Mouse (Mus musculus) inflammation-experienced regulatory T-cells (primary cell): ENCODE measurements around the gene Hmbs. TPM values are rescaled to one million over a fixed set of nuclear protein-coding genes. Genes with fewer than 3 reads are reported as not detected.

Experiments
- polyA plus RNA-seq, 2 experiments: library from polyadenylated mRNA; unstranded; fragments of 100-300 nt; shearing (Covaris generic); gene quantifications; one replicate each; pipeline ENCODE4 v1.2.1; 2017

Gene Hmbs
- 10 to 100 TPM; 30.2 to 35.7 TPM for polyA plus RNA-seq

GRCm38 (mm10) chr9:44343781-44344421 lies at the start of gene Hmbs:
Gene Hmbs (minus strand): TSS chr9:44344228.

GRCm38 (mm10) chr9:44379054-44379834 lies 35.2 kb upstream of the Hmbs start, which contains the start of gene Hyou1:
Gene Hyou1 (plus strand): TSS chr9:44379490.

DNA sequence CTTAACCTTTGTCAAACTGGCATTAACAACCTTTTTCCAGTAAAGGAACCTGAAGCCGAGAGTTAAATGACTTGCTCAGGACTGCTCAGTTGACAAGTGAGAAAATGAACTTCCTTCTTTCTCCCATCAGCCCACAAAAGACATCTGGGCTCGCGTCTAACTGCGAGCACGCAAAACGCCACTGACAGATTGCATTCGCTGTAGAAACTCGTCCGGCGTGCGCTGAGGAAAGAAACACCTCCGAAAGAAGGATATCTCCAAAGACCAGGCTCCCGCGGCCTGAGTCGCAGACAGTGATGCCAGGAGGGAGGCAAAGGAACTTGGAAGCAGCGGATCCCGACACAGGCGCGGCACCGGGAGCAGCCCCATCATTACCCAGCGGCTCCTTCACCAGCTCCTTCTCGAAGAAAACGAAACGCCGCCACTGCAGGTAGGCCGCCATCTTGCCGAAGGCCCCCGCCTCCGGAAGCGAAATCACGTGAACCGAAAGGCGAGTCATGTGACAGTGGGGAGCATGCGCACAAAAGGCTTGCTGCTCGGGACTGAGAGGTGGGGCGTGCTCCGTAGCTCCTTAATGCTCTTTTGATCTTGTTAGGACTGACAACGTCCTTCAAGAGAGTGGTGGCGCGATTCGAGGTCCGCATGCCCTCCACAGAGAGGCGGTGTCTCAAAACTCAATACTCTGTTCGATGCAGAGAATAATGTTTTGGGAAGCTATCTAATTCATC lies 17.3 kb upstream of the Hmbs start, which contains the start of gene Vps11:
TSS of gene Vps11 (minus strand) at position 481 of the 728 bp plus-strand sequence.

DNA sequence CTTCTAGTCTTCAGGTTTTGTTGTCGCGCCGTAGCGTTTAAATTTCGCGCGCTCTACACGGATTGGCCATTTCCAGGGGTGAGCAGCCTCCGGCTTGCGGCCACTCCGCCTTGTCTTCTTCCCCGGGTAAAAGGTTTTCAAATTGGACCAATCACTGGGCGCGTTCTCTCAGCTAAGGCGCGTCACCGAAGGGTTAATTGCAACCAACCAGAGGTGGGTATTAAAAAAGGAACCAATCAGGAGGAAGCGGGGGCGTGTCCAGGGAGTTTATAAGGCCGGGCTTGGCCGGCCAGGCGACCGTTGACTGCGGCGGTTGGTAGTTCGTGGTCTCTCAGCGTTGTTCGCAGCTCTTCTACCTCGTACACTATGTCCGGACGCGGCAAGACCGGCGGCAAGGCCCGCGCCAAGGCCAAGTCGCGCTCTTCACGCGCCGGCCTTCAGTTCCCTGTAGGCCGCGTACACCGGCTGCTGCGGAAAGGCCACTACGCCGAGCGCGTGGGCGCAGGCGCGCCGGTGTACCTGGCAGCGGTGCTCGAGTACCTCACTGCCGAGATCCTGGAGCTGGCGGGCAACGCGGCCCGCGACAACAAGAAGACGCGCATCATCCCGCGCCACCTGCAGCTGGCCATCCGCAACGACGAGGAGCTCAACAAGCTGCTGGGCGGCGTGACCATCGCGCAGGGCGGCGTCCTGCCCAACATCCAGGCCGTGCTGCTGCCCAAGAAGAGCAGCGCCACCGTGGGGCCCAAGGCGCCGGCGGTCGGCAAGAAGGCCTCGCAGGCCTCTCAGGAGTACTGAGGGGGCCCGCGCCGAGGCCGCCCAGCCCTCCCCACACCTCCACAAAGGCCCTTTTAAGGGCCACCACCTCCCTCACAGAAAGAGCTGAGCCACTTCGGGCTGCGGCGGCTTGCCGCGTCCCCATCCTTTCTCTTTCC lies 9.4 kb downstream of the Hmbs start, which contains the start of gene H2afx:
TSS of gene H2afx (plus strand) at position 299 of the 935 bp plus-strand sequence.

DNA sequence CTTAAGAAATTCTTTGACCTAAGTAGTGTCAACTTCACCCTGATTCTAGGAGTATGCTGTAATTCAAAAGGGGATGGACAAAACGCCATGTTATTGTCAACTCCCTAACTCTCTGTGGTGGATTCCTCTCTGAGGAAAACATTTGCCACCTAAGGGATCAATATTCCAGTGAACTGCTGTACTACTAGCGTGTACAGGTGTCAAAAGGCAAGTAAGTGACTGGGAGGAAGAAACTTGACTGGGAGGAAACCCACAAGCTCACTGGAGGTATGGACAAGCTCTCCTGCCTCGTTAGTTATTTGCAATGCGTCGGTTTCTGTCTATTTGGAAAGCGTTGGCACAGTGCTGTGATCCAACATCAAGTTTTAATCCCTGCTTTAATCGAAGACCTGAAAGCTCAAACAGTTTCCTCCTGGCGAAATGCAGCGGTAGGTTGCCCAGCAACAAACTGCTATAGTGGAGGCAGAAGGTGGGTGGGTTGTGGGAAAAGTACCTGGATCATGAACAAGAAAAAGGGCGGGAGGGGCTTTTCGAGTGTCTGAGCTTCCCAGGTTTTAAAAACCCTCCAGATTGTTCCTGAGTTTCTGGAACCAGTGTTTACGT lies 18.2 kb downstream of the Hmbs start, which contains the start of gene Dpagt1:
TSS of gene Dpagt1 (plus strand) at position 252 of the 603 bp plus-strand sequence.

DNA sequence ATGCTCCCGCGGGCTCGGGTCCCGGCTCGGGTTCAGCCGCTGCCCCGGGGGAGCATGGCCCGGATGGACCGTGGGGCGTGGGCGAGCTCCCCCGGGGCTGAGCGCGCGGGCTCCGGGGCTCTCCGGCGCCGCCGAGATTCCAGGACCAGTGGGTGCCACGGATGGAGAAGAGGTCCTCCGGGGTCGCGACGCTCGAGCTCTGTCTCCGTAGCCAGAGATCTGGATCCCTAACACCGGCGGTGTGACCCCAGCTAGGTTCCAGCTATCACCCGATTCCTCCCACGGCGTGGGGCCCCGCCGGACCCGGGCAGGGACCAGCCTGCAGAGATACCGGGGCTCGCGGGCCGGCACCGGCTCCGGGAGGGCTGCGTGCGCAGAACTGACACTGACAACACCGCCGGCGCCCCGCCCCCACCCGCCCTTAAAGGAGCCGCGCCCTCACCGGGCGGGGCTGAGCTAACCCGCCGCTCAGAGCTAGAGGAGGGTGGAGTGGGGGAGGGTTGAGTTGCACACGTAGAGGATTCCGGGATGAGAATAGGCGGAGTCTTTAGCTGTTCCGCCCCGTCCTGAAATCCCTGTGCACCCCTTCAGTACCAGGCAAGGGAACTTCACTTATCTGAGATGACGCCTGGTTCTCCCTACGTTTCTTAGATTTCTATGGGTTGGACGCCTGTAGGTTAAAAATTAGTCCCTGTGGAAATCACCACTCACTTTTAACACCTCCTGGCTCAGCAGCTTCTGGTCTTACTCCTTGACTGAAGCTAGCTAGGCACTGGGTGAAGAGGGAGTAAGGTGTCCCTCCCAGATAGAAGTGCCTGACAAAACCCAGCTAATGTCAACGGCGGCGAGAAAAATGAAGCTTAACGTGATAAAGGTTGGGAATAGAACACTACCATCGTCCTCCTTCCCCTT lies 23.9 kb downstream of the Hmbs start, which contains the start of gene C2cd2l:
TSS of gene C2cd2l (minus strand) at position 399 of the 912 bp plus-strand sequence.

GRCm38 (mm10) chr9:44305466-44306079 lies 38.5 kb downstream of the Hmbs start, which contains the start of gene Hinfp:
Gene Hinfp (minus strand): TSS chr9:44305671.

GRCm38 (mm10) chr9:44288076-44288958 lies 55.7 kb downstream of the Hmbs start, which contains the start of gene Abcg4:
Gene Abcg4 (minus strand): TSS chr9:44288615.

Other genes with a start within 250 kb of the Hmbs start
- gene Mfrp, start 242.5 kb downstream of the Hmbs start, polyA plus RNA-seq, result under 1 TPM in 1 of 2 experiments, not detected in 1; 0.86 TPM
- gene C1qtnf5, start 237.0 kb downstream of the Hmbs start, polyA plus RNA-seq, result not detected
- gene Gm49380, start 230.7 kb downstream of the Hmbs start, polyA plus RNA-seq, result under 1 TPM in 1 of 2 experiments, not detected in 1; 0.12 TPM
- gene Rnf26, start 230.7 kb downstream of the Hmbs start, polyA plus RNA-seq, result 10 to 100 TPM; 24.5 to 37.9 TPM
- gene Mcam, start 209.8 kb downstream of the Hmbs start, polyA plus RNA-seq, result under 1 TPM in 1 of 2 experiments, not detected in 1; 0.75 TPM
- gene Cbl, start 110.2 kb downstream of the Hmbs start, polyA plus RNA-seq, result 10 to 100 TPM; 26.8 to 44.8 TPM
- not detected for gene Ccdc153, start 103.6 kb downstream of the Hmbs start, polyA plus RNA-seq
- under 1 TPM in 1 of 2 experiments, not detected in 1; 0.52 TPM for gene Pdzd3, start 92.8 kb downstream of the Hmbs start, polyA plus RNA-seq
- gene Nlrx1, start 75.6 kb downstream of the Hmbs start, polyA plus RNA-seq, result 10 to 100 TPM; 11.3 to 16.4 TPM
- 1 to 10 TPM in 1 of 2 experiments, not detected in 1; 1.8 TPM for gene Abcg4, start 55.6 kb downstream of the Hmbs start, polyA plus RNA-seq
- gene Hinfp, start 38.6 kb downstream of the Hmbs start, polyA plus RNA-seq, result 10 to 100 TPM; 23.9 to 26.8 TPM
- gene C2cd2l, start 23.9 kb downstream of the Hmbs start, polyA plus RNA-seq, result 10 to 100 TPM; 14.2 to 23.6 TPM
- 10 to 100 TPM; 22.6 to 23.7 TPM for gene Dpagt1, start 18.2 kb downstream of the Hmbs start, polyA plus RNA-seq
- 10 to 100 TPM; 65.6 to 69.5 TPM for gene H2afx, start 9.5 kb downstream of the Hmbs start, polyA plus RNA-seq
- gene Vps11, start 17.4 kb upstream of the Hmbs start, polyA plus RNA-seq, result 10 to 100 TPM; 58.3 to 75.2 TPM
- gene Hyou1, start 35.3 kb upstream of the Hmbs start, polyA plus RNA-seq, result 10 to 100 TPM; 14.3 to 22.9 TPM
- 10 to 100 TPM; 25.8 to 34.7 TPM for gene Slc37a4, start 52.6 kb upstream of the Hmbs start, polyA plus RNA-seq
- 1,000 to 10,000 TPM; 1,442 to 1,600 TPM for gene Rps25, start 62.9 kb upstream of the Hmbs start, polyA plus RNA-seq
- gene Trappc4, start 63.4 kb upstream of the Hmbs start, polyA plus RNA-seq, result 100 to 1,000 TPM; 121 to 140 TPM
- gene Ccdc84, start 74.3 kb upstream of the Hmbs start, polyA plus RNA-seq, result 10 to 100 TPM; 52.3 to 59.9 TPM
- gene Foxr1, start 96.9 kb upstream of the Hmbs start, polyA plus RNA-seq, result under 1 TPM in 1 of 2 experiments, not detected in 1; 0.15 TPM
- under 1 TPM in 1 of 2 experiments, not detected in 1; 0.70 TPM for gene Upk2, start 110.7 kb upstream of the Hmbs start, polyA plus RNA-seq
- gene Bcl9l, start 138.6 kb upstream of the Hmbs start, polyA plus RNA-seq, result 10 to 100 TPM; 20.6 to 24.6 TPM
- gene Cxcr5, start 217.6 kb upstream of the Hmbs start, polyA plus RNA-seq, result 10 to 100 TPM in 1 of 2 experiments, 1 to 10 TPM in 1; 7.7 to 67.4 TPM